Mouse (Mus musculus) testis, adult 2 months (tissue): ENCODE results near the gene Rpl9-ps6. TPM values are rescaled to one million over a fixed set of nuclear protein-coding genes. Genes with fewer than 3 reads are reported as not detected.

Experiments
- H3K27ac ChIP-seq: fragments of 200-500 bp; 2 replicates; pipeline ENCODE4 v1.5.1; 2012; ENCODE audit warnings: low read depth, low read length; ENCODE audit not compliant: control insufficient read depth, insufficient read depth
- H3K27me3 ChIP-seq: fragments of 200-500 bp; 2 replicates; pipeline ENCODE4 v1.6.1; 2012; ENCODE audit warnings: mild to moderate bottlenecking, low read length, moderate library complexity; ENCODE audit not compliant: control insufficient read depth, insufficient read depth
- H3K36me3 ChIP-seq: fragments of 200-500 bp; 2 replicates; pipeline ENCODE4 v1.6.1; 2012; ENCODE audit warnings: mild to moderate bottlenecking, low read length; ENCODE audit not compliant: control insufficient read depth, insufficient read depth
- H3K4me1 ChIP-seq: fragments of 200-500 bp; 2 replicates; pipeline ENCODE4 v1.6.1; 2012; ENCODE audit warnings: low read length; ENCODE audit not compliant: control insufficient read depth, insufficient read depth
- H3K4me3 ChIP-seq: fragments of 200-500 bp; 2 replicates; pipeline ENCODE4 v1.5.1; 2012; ENCODE audit warnings: low read depth, mild to moderate bottlenecking, low read length, moderate library complexity, mixed read lengths; ENCODE audit not compliant: control insufficient read depth
- CTCF ChIP-seq: fragments of 200-500 bp; IDR thresholded peaks from 2 replicates; pipeline ENCODE4 v1.5.1; 2012; ENCODE audit warnings: low read depth, mild to moderate bottlenecking, inconsistent platforms, low read length, moderate library complexity; ENCODE audit not compliant: control insufficient read depth, insufficient read depth, insufficient replicate concordance
- POLR2A ChIP-seq: fragments of 200-500 bp; IDR thresholded peaks from 2 replicates; pipeline ENCODE4 v1.6.1; 2012; ENCODE audit warnings: low read depth, mild to moderate bottlenecking, inconsistent platforms, low read length, moderate library complexity; ENCODE audit not compliant: control insufficient read depth
- polyA plus RNA-seq: library from polyadenylated mRNA; depleted of rRNA; stranded (reverse); fragments of >200 nt; gene quantifications from 2 replicates; pipeline ENCODE4 v1.2.3, GENCODE M21; 2012; rRNA removed

Gene Rpl9-ps6
- 4.2 and 4.6 TPM in 2 replicates for polyA plus RNA-seq

GRCm38 (mm10) chr19:32466478-32466877 lies at the start of gene Rpl9-ps6:
Gene Rpl9-ps6, minus strand, starts transcription at chr19:32466578.
- Histone ChIP-seq H3K27ac (no peak within 1 kb of the TSS), H3K4me3 (no peak within 1 kb of the TSS), H3K27me3 (no peaks in the 10 kb centered on the region), H3K4me1 (no peaks in the 10 kb centered on the region), H3K36me3 (no peaks in the 10 kb centered on the region)
- TF ChIP-seq CTCF (no peak), POLR2A (no peak)

- Histone ChIP-seq H3K4me3 (no peak overlapping the region), H3K27me3 (no peaks in the 10 kb centered on the region), H3K4me1 (no peaks in the 10 kb centered on the region), H3K36me3 (no peaks in the 10 kb centered on the region), H3K27ac (no peak overlapping the region)
- TF ChIP-seq CTCF (peak; percentile 39; the same call in 1 of the 2 replicates), POLR2A (no peak)
Observed at GRCm38 (mm10) chr19:32512518-32512917, 46.1 kb upstream of the Rpl9-ps6 start.

GRCm38 (mm10) chr19:32510962-32511361 lies 44.6 kb upstream of the Rpl9-ps6 start:
- Histone ChIP-seq H3K4me3 (no peak overlapping the region), H3K27ac (no peak overlapping the region), H3K36me3 (no peaks in the 10 kb centered on the region), H3K27me3 (no peaks in the 10 kb centered on the region), H3K4me1 (no peaks in the 10 kb centered on the region)
- TF ChIP-seq POLR2A (no peak), CTCF (no peak)

- Histone ChIP-seq H3K36me3 (no peaks in the 10 kb centered on the region), H3K27me3 (no peaks in the 10 kb centered on the region), H3K4me1 (no peaks in the 10 kb centered on the region), H3K4me3 (no peak overlapping the region), H3K27ac (no peak overlapping the region)
- TF ChIP-seq POLR2A (no peak), CTCF (no peak)
Observed at GRCm38 (mm10) chr19:32510267-32510666, 43.9 kb upstream of the Rpl9-ps6 start.

- H3K27ac ChIP-seq = no peak overlapping the region
- H3K27me3 ChIP-seq = no peaks in the 10 kb centered on the region
- H3K4me3 ChIP-seq = no peak overlapping the region
- no peak for TF ChIP-seq POLR2A
- TF ChIP-seq CTCF = no peak
- H3K36me3 ChIP-seq = no peaks in the 10 kb centered on the region
- H3K4me1 ChIP-seq = no peaks in the 10 kb centered on the region
Observed at GRCm38 (mm10) chr19:32507526-32507925, 41.1 kb upstream of the Rpl9-ps6 start.

GRCm38 (mm10) chr19:32507100-32507499 lies 40.7 kb upstream of the Rpl9-ps6 start:
- Histone ChIP-seq H3K27ac (no peak overlapping the region), H3K4me3 (no peak overlapping the region), H3K27me3 (no peaks in the 10 kb centered on the region), H3K4me1 (no peaks in the 10 kb centered on the region), H3K36me3 (no peaks in the 10 kb centered on the region)
- TF ChIP-seq POLR2A = no peak
- no peak for TF ChIP-seq CTCF

- no peaks in the 10 kb centered on the region for H3K27me3 ChIP-seq
- no peaks in the 10 kb centered on the region for H3K4me1 ChIP-seq
- TF ChIP-seq POLR2A (no peak), CTCF (no peak)
- H3K36me3 ChIP-seq = no peaks in the 10 kb centered on the region
- H3K4me3 ChIP-seq = no peak overlapping the region
- H3K27ac ChIP-seq = no peak overlapping the region
Observed at GRCm38 (mm10) chr19:32506514-32506913, 40.1 kb upstream of the Rpl9-ps6 start.

- no peak for TF ChIP-seq CTCF
- TF ChIP-seq POLR2A = no peak
- H3K36me3 ChIP-seq = no peaks in the 10 kb centered on the region
Observed at GRCm38 (mm10) chr19:32506081-32506480, 39.7 kb upstream of the Rpl9-ps6 start.

More at GRCm38 (mm10) chr19:32506081-32506480, 39.7 kb upstream of the Rpl9-ps6 start:
- Histone ChIP-seq H3K27ac (no peak overlapping the region), H3K27me3 (no peaks in the 10 kb centered on the region), H3K4me1 (no peaks in the 10 kb centered on the region), H3K4me3 (no peak overlapping the region)
